Mouse (Mus musculus) B cell, adult 67 days (primary cell): Measurements from ENCODE around the gene Apol11a. TPM values are rescaled to one million over a fixed set of nuclear protein-coding genes. Genes with fewer than 3 reads are reported as not detected.

Experiments used
- total RNA-seq, 2 experiments: library from RNA; stranded (reverse); gene quantifications; 4 replicates each; pipeline ENCODE4 v1.2.4; 2023

The Apol11a gene
- not detected for total RNA-seq

DNA sequence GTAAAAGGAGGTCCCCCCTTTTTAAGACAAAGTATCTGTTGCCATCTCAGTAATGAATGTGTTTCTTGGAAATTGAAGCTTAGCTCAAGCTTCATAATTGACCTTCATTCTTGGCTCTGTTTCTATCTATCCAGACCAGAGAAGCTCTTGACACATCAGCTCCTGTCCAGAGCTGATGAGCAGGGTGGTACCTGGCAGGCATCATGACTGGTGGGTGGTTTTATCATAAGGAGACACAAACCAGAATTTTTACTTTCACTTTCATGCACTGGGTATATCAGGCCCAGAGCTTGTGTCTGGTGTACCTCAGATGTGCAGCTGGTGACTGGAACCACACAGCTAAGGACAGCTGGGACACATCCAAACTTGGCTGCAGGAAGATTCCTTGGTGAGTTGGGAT lies at the start of gene Apol11a:
TSS of gene Apol11a (plus strand) at position 306 of the 400 bp plus-strand sequence.

DNA sequence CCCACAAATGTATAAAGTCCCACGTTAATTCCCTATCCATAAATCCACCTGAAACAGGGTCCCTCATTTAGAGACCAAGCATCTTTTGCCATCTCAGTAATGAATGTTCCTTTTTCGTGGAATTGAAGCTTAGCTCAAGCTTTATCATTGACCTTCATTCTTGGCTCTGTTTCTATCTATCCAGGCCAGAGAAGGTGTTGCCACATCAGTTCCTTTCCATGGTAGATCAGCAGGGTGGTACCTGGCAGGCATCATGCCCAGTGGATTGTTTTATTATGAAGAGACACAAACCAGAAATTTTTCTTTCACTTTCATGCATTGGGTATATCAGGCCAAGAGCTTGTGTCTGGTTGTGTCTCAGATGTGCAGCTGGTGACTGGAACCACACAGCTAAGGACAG lies 31.4 kb upstream of the Apol11a start, which contains the start of gene Apol10a:
TSS of gene Apol10a (plus strand) at position 355 of the 400 bp plus-strand sequence.

DNA sequence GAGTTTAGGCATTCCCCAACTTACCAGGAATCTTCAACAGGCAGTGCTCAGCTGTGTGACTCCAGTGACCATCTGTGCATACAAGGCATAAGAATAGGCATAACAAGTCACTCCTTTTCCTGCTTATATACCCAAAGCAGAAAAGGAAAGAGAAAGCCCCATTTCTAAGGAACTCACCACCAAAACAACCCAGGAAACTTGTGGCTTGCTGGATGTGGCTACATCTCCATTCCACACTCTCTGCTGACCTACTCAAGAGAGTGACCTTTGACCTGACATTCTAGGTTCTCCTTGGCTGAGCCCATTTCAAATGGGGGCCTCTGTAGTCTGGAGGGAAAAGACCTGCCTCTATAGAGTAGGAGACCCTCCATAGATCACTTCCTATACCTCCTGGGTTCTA lies 25.1 kb downstream of the Apol11a start, which contains the start of gene Apol7c:
TSS of gene Apol7c (minus strand) at position 101 of the 400 bp plus-strand sequence.

DNA sequence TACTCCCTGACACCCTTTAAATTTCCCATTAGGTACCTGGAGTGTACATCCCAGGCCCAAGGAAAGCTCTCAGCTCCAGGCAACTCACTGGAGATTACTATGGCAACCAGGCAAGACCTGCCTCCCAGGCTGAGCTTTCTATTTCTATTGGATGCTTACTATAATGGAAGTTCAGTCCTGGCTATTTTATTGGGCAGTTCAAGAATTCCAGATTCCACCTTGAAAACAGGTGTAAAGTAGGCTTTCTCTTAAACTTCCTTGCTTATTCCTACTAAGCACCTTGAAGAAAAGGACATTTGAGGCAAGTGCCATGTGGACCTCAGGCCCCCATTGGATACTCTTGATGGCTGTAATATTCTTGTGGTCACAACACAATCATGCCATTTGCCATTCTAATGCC lies 53.7 kb downstream of the Apol11a start, which contains the start of gene 1700025B11Rik:
TSS of gene 1700025B11Rik (minus strand) at position 101 of the 400 bp plus-strand sequence.

Other genes starting within 250 kb of the Apol11a start
- not detected for gene Rbfox2, start 201.3 kb upstream of the Apol11a start, total RNA-seq
- not detected for gene Apol7a, start 109.2 kb upstream of the Apol11a start, total RNA-seq
- not detected for gene Apol9a, start 97.1 kb upstream of the Apol11a start, total RNA-seq
- not detected for gene Apol7b, start 60.8 kb upstream of the Apol11a start, total RNA-seq
- not detected for gene Apol10a, start 31.2 kb upstream of the Apol11a start, total RNA-seq
- not detected for gene Apol7c, start 25.0 kb downstream of the Apol11a start, total RNA-seq
- gene 1700025B11Rik, start 53.6 kb downstream of the Apol11a start, total RNA-seq: not detected
- not detected for gene Apol10b, start 87.9 kb downstream of the Apol11a start, total RNA-seq
- not detected for gene Gm36245, start 91.0 kb downstream of the Apol11a start, total RNA-seq
- not detected for gene Apol11b, start 135.0 kb downstream of the Apol11a start, total RNA-seq
- under 1 TPM in 1 of 2 experiments, not detected in 1; 0.41 TPM for gene Apol7e, start 190.6 kb downstream of the Apol11a start, total RNA-seq
- gene Apol9b, start 220.8 kb downstream of the Apol11a start, total RNA-seq: not detected
- 10 to 100 TPM; 10.8 to 14.3 TPM for gene Apol8, start 248.7 kb downstream of the Apol11a start, total RNA-seq